Mouse (Mus musculus) neural tube, embryonic 10.5 days (tissue): ENCODE results near the gene Prr22.

Source experiments
- DNase-seq: peaks from one replicate; pipeline ENCODE4 v3.0.0-alpha.2; 2017; ENCODE audit warnings: low spot score; ENCODE audit errors: extremely low spot score

The Prr22 gene

GRCm38 (mm10) chr17:56759261-56759660 lies 10.8 kb upstream of the Prr22 start:
- no peak for DNase-seq

DNA sequence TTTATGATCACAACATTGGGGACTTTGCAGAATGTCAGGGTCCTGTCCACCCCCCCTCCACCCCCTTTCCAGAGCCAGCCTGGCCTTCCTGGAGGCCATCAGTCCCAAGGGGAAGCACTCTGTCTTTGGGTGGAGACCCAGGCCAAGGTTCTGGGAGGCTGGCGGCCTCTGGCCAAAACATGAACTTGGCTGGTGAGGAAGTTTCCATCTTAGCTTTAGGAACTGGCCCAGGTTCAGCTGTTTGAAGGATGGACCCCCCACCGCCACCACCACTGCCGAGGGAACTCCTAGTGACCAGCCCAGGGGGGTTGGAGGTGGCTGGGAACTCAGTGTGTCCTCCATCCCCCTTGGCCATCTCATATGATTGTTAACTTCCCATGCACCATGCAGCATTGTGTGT lies 9.0 kb upstream of the Prr22 start:
- no peak for DNase-seq

- peak; percentile 90 for DNase-seq
Measured at GRCm38 (mm10) chr17:56761991-56762410, 8.0 kb upstream of the Prr22 start.

DNA sequence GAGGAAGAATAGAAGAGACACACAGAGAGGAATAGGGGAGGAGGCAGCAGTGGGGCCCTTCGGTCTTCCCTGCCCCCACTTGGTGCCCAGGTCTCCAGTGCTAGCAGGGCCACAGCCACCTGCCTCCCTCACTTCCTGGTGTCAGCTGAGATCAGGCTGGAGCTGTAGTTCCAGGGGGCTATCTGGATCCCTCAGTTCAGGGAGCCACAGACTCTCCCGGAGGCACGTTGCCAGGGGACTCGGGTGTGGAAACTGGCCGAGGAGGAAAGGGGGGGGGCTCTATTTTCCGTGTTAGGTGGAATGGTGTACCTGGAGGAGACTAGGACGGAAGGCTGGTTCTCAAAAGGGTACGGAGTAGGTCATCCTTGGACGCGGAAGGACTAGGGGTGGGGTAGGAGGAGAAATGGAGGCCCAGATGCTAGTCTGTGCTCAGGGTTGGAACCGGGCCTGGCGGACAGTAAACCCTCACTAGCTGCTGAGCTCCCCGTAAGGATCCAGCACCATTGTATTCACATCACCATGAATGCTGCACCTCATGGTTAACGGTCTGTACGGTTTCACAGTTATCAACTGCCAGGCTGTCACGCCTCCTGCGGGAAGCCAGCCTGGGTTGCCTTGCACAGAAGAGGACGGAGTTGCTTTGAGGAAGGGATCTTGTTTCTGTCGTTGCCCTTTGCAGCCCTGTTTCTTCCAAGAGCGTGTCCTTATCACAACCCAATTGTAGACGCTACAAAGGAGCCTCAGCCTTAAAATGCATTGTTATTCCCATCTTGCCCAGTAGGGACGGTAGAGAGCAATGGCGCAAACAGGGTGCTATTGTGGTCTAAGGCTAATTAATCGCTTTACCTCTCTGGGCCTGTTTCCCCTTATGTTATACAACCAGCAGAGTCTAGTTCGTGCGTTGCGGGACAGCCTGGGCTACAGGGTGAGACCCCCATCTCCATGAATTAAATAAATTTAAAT lies 7.0 kb upstream of the Prr22 start:
- DNase-seq = peak; percentile 62

- no peak for DNase-seq
Measured at GRCm38 (mm10) chr17:56763741-56764250, 6.3 kb upstream of the Prr22 start.

DNA sequence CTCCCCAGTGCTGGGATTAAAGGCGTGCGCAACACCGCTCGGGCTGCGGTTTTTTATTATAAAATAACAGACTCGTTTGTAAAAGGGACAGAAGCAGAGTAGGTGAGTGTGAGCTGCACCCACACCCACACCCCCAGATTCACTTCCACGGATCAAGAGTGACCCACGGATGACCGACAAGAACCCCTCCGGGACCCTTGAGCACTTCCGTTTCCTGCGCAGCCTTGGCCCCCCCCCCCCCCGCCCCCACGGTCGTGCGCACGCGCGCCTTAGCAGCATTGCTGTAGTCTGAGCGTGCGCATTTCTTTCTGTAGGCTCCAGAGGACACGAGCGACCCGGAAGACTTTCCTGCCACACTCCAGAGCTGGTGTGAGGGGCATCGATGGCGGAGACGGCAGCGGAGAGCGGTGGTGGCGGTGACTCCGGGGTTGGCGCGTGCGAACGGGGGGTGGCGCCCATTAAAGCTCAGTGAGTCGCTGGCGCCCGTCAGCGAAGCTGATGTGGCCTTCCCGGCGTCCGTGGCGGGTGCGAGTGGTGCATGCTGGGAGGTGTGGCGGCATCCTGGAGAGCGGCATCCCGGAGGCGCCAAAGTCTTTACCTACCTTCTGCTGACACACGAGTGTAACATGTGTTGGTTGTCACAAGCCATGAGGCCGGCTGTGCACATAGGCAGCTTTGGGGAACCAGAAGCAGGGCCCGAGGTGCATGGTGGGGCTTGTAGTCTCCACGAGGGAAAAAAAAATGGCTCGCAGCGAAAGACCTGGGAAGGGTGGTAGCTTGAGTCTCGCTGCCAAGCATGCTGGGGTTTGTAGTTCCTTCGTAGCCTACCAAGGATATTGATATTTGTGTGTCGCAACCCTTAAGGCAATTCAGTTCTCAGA lies 5.3 kb upstream of the Prr22 start, which contains the start of gene Dus3l:
TSS of gene Dus3l (plus strand) at position 284 of the 881 bp plus-strand sequence.
- peak; percentile 91 for DNase-seq

- DNase-seq = no peak
Measured at GRCm38 (mm10) chr17:56765431-56765830, 4.6 kb upstream of the Prr22 start.

- DNase-seq = no peak
Measured at GRCm38 (mm10) chr17:56766631-56767405, 3.2 kb upstream of the Prr22 start.

GRCm38 (mm10) chr17:56767531-56768135 lies 2.4 kb upstream of the Prr22 start:
- DNase-seq = no peak

DNA sequence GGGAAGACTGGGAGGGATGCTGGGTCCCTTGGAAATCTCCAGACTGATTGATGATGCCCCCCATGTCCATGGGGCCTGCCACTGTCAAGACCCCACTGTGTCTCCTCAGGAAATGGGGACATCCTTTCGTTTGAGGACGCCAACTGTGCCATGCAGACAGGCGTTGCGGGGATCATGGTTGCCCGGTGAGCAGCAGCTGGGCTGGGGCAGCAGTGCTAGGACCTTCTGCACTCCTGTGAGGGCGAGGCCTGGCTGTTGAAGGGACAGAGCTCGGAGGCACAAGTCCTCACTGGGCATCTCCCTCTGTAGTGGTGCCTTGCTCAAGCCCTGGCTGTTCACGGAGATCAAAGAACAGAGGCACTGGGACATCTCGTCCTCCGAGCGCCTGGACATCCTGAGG lies 1.1 kb upstream of the Prr22 start:
- DNase-seq = no peak

DNA sequence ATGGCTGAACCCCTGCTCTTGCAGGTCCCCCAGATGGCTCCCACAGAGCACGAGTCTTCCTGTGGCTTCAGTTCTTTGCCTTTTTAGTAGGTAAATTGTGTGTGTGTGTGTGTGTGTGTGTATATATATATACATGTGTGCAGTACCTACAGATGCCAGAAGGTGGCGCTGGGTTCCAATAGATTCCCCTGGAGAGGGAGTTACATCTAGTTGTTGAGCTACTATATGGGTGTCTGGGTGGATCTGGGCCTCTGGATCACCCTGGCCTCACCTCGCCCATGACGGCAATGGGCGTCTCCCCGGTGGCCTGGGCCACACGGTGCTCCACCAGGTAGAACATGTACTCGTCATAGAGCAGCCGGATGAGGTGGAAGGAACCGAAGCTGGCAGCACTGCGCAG lies 7.5 kb downstream of the Prr22 start:
- no peak for DNase-seq

GRCm38 (mm10) chr17:56778779-56779362 lies 8.8 kb downstream of the Prr22 start:
- DNase-seq = no peak

DNA sequence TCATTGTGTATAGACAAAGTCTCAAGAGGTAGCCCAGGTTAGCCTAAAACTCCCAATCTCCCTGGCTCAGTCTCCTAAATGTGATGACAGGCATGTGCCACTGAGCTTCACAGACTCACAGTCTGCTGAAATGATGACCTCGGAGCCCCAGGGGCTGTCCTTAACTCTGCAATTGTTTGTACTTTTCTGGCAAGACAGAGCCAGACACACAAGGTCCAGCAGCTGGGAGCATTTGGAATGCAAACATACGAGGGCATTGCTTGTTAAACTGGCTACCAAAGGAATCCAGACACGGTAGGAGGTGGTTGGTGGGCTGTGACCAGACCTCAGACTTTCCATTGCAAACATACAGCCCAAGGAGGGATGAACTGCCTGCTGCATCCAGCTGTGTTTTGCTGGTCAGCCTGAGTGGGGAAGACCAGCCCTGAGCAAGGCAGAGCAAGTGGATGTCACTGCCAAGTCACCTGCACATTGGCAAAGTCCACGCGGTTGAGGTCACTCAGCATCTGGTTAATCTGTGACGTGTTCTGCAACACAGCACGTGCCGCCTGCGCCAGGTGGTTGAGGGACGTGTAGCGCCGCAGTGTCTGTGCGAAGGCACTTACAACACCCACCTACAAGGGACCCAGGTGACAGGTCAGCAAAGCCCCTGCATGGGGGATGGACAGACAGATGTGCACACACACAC lies 10.4 kb downstream of the Prr22 start:
- no peak for DNase-seq

GRCm38 (mm10) chr17:56788886-56789285 lies 18.8 kb downstream of the Prr22 start:
- no peak for DNase-seq

DNA sequence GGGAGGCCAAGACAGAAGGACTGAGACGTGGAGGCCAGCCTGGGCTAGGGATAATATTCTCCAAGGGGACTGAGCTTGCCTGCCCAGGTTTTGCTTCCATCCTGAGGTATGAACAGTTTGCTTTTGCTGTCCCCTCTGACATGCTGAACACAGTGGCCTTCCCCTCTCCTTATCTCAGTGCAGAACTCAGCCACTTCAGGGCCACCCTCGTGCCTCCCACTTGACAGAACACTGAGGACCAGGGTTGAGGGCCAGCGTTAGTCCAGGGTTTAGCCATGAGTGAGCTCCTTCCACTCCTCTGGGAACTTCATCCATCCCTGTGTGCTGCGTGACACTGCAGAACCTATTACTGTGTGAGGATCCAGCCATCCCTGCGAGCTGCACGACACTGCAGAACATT lies 19.2 kb downstream of the Prr22 start:
- no peak for DNase-seq

- no peak for DNase-seq
Measured at GRCm38 (mm10) chr17:56792588-56792987, 22.5 kb downstream of the Prr22 start.

DNA sequence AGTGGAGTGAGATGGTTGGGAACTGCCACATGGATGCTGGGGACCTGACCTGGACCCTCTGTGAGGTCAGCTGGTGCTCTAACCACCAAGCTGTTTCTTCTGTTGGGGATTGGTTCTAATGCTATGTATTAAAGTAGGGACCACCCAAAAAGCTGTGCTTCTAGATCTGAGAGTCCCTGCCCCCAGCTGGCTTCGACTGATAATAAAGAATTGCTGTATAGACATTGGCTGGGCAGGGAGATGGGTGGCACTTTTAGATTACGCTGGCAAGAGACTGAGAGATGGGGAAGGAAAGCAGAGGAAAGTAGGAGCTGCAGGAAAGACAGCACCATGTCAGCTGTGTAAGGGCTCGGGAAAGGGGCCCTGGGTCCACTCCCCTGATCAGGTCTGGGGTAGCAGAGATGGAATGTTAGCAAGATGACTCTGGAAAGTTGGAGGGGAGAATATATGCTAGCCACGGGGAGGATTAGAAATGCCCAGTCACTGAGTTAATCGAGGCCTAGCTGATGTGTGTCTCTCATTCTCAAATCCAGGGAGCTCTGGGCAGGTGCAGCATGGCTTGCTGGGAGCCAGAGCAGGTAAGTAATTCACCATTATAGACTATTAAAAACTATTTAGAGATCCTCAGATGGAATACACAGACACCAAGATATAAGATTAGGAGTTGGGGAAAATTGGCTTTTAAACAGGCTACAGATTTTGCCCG lies 23.7 kb downstream of the Prr22 start:
- DNase-seq = no peak

- no peak for DNase-seq
Measured at GRCm38 (mm10) chr17:56799276-56799675, 29.2 kb downstream of the Prr22 start.

DNA sequence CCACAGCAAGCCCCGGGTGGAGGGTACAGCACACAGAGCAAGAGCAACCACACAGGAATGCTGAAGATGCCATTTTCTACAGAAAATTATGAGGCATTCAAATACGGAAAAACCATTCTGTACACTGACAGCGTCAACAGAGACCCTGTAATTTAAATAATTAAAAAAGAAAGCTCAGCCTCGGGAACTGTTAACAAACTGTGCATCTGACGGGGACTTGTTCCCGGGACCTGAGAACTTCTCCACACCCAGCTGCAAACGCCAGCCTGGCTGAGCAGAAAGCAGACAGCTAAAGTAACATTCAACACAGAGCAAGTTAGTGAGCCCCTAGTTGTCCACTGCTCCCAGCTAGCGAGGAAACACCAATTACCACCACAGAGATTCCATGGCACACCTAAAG lies 32.0 kb downstream of the Prr22 start:
- no peak for DNase-seq
